Mouse (Mus musculus): ENCODE data around the gene Tnfaip8l3. TPM values are rescaled to one million over a fixed set of nuclear protein-coding genes. Genes with fewer than 3 reads are reported as not detected.

Tnfaip8l3 gene
- 1 to 10 TPM; 7.6 to 9.2 TPM for total RNA-seq (2021)

DNA sequence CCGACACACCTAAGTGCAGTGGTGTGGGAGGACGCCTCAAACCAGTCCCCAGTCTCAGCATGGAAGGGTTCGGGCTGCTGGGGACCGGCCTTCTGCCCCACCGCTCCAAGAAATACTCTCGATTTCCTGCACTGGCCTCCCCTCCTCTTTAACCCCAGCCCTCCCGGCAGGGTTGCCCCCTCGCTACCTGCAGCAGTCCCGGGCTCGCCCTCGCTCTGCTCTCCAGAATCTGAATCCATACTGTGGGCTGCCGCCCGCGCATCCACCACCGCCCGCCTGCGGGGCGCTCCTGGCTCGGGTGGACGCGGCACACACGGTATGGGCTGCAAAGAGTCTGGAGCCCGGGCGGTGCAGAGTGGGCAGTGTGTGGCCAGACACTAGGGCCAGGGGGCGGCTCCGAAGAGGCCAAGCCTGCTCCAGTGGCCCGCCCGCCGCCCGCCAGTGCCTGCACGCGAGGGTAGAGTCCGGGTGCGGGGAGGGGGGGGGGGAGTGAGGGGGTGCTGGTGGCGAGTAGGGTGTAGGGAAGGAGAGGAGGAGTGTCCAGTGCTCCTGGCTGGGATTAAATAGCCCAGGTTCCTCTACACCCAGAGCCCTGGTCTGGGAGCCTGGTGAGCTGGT lies at the start of gene Tnfaip8l3:
Gene Tnfaip8l3 (minus strand): TSS at position 357 of the 618 bp plus-strand sequence.
- peak in 1 of 2 experiments; percentile 21 for DNase-seq (ENCODE audit: low spot score in 2 of 2)
- intact Hi-C loops (cut with DNase I) = no loop called here

DNA sequence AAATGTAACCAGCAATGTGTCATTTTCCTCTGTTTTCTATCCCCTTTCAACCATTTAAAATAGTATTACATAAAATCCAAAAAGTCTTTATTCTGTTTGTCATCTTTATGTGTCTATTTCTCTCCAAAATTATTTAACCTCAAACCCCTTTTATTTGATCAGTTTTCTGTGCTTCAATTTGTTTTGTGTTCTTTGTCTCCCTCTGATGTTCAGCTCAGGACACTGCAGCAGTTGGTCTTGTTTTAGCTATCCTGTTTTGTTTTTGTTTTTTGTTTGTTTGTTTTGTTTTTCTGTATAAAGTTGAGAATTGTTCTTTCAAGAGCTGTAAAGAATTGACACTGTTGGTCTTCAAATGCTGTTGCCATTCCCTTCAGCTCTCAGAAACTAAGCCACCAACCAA lies 44.5 kb upstream of the Tnfaip8l3 start:
- peak; percentile 8 to 12 for DNase-seq (ENCODE audit: low spot score in 2 of 2)
- intact Hi-C loops (cut with DNase I) = loop anchor here (1.0 to 10.0 kb wide), 3 partner anchors 121 to 288 kb away; no protein-coding TSS in a partner anchor

DNA sequence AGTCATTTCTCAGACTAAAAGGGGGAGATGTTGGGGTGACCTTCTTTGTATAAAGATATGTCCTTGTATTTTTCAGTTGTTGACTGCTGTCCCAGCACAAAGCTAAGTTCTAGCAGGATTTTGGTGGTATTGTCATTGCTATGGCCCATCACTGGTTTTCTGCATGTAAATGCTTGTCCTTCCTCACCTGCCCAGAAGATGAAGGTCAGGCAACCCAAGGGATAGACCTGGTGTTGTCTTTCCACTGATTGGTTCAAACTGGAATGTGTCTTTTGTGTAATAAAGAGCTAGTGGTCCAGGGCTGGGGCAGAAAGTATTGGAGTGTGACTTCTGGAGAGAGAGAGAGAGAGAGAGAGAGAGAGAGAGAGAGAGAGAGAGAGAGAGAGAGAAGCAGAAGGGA lies 30.4 kb upstream of the Tnfaip8l3 start:
- no peak for DNase-seq (ENCODE audit: low spot score in 2 of 2)
- intact Hi-C loops (cut with DNase I) = no loop called here

DNA sequence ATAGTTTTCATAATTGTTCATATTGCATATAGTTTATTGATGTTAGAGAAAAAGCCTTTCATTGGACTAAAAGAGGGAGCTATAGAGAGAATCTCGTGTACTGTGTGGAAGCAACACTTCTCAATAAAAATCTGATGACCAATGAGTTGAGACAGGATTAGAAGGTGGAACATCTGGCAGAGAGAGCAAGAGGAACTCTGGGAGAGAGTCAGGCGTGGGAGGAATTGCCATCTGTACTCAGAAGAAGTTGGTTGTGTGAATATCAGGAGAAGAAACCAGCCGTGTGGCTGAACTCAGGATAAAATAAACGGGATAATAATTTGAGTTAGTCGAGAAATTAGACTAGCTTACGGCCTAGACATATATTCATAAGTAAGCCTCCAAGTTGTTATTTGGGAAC lies 28.9 kb upstream of the Tnfaip8l3 start:
- intact Hi-C loops (cut with DNase I) = no loop called here
- peak in 1 of 2 experiments; percentile 50 for DNase-seq (ENCODE audit: low spot score in 2 of 2)

DNA sequence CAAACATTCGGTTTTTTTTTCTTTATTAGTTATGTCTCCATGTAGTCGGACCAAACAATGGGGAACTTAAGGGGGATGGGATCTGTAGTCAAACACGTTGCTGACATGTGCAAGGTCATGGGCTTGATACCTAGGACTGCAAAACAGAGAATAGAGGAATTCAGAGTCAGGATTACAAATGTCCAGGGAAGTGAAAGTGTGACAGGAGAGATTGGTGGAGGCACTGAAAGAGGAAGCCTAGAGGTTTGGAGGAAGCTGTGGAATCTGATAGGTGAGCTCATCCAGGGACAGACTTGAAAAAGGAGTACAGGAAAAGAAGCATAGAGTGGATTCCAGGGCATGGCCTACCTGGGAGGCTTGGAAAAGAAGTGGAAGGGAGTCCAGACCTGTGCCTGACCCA lies 16.1 kb upstream of the Tnfaip8l3 start:
- intact Hi-C loops (cut with DNase I) = no loop called here
- no peak for DNase-seq (ENCODE audit: low spot score in 2 of 2)

DNA sequence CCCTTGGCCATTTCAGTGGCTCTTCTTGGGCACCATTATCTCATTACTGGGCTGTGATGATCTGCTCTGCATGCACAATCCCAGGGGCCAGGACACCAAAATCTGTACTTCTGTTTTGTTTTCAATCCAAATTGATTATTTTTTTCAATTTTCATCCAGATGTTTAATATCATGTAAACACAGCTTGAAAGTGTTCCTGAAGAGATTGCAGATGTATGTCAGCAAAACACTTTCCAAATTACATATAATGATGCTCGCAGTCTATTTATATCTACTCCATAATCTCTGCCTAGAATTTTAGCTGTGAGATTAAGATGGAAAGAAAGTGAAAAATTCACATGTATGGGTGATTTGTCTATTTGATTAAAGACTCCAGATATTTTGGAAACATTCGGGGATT lies 9.6 kb upstream of the Tnfaip8l3 start:
- intact Hi-C loops (cut with DNase I) = no loop called here

DNA sequence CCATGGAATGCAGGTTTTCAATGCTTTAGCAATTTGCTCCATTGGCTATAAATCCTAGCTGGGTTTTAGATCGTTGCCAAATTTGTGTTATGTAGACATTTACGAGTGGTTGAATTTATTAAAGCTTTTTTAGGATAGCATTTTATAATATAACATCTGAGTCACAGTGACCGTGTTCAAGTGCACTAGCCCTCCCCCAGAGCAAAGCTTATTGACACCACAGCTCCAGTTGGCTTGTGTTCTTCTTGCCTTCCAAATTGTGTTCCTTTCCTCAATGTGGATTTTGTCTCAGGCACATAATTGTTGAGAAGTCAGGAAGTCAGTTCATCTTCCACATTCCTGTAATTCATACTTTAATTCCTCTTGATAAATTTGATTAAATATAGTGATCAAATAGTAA lies 6.7 kb upstream of the Tnfaip8l3 start:
- no peak for DNase-seq (ENCODE audit: low spot score in 2 of 2)
- intact Hi-C loops (cut with DNase I) = no loop called here

More for the DNA sequence above, 9.6 kb upstream of the Tnfaip8l3 start:
- no peak for DNase-seq (ENCODE audit: low spot score in 2 of 2)

DNA sequence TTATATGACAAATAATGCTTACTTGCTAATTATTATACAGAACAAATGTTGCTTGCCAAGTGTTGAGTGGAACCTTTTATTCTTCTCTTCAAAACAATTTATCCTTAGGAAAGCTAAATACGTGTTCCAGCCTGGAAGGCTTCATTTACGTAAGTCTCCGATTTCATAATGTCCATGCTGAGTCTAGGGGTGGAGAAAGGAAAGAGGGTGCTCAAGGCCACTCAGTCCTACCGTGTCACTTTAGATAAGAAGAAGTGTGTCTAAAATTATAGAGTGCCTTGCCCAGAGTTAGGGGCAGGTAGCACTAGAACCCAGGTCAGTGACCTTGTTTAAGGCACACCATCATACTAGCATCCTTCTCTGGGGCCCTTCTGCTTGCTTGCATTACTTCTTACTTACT lies 5.5 kb upstream of the Tnfaip8l3 start:
- intact Hi-C loops (cut with DNase I) = no loop called here

DNA sequence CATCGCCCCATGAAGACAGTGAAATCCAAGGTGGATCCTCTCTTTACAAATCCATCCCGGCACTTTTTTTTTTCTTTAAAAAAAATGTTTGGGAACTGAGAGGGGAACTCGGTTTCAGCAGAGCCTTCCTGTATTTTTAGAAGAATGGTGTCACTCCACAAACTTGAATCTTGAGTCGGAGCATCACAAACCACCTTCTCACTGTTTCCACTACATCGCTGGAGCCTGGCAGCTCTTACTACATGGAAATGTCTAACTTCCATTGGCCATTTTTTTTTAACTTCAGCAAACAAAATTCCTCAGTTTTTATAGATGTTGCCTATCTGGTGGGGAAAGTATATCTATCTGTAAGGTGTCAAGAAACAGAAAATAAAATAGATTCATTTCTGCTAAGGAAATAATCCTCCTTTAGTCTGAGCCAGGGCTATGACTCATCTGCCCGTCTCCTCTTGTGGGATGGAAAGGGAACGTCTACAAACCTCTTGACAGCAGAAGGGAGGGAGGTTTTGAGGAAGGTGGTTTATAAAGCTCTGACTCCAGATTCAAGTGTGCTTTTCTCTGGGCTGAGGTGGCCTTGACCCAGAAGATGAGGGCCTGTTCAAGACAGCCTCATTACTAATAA lies 3.4 kb upstream of the Tnfaip8l3 start:
- intact Hi-C loops (cut with DNase I) = no loop called here
- DNase-seq (ENCODE audit: low spot score in 2 of 2) = peak in 1 of 2 experiments; percentile 67

More for the DNA sequence above, 5.5 kb upstream of the Tnfaip8l3 start:
- no peak for DNase-seq (ENCODE audit: low spot score in 2 of 2)

DNA sequence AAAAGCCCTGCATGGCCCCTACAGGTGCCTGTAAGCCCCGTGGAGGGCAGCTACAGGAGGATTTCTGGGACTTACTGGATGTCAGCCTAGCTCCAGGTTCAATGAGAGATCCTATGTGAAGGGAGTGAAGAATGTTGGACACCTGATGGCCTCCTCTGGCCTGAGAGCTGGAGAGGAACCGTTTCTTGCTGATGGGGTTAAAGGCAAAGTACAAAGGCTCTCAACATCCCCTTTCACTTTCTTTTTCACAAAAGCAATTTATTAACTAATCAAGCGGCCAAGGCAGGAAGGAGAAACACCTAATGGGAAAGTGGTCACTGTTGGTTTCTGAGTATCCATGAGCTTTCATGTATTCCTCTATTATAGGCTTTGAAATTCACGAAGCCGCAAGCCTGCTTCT lies 1.0 kb upstream of the Tnfaip8l3 start:
- intact Hi-C loops (cut with DNase I) = no loop called here
- no peak for DNase-seq (ENCODE audit: low spot score in 2 of 2)

DNA sequence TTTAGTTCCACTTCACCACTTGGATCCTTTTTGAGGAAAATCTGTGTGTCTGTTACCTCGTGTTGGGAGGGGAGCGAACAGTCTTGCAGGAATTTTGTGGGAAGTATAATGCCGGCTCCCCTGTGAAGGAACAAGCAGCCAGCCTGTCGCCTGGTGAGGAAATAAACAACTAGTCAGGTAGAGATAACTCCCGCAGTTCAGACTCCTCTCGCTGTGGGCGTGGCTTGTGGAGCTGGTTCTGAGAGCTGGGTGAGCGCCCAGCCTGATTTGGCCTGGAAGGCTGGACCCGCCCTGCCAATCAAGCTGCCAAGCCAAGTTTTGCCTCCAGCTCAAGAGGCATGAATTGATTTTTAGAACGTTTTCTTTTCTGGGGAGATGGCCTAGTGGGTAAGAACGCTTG lies 589 bp upstream of the Tnfaip8l3 start:
- DNase-seq (ENCODE audit: low spot score in 2 of 2) = peak; percentile 56 to 66
- intact Hi-C loops (cut with DNase I) = no loop called here

DNA sequence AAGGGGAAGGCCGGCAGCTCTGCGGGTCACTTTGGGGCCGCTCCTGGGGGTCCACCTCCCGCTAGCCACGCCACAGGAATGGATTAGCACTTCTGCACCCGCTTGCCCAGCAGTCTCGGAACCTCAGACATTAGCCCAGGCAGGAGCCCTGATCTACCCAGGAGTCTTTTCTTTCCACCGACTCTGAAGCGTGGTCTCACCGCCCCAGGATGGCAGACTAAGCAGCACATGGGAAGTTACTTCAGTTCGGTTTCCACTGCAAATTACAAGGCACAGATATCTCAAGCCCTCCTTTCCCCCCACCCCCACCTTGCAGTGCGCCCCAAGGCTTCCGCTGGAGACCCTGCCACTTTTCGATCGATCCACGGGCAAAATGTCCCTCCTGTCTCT lies 551 bp downstream of the Tnfaip8l3 start:
- no peak for DNase-seq (ENCODE audit: low spot score in 2 of 2)
- intact Hi-C loops (cut with DNase I) = no loop called here

DNA sequence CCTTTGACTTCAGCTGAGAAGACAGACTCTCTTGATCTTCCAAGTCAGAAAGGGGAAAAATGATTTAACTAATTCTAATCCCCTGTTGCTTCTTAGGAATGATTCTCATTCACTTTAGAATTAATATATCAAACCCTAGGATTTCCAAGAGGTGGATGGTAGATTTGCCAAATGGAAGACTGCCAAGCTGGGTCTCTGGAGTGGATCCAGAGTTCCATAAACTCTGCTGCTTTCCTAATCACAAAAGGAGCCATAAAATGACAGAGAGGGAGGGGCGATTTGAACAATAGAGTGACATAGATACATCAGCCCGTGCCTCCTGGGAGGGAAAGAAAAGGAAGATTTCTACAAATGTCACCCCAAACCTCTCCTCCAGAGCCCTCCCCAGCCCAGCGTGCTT lies 3.4 kb downstream of the Tnfaip8l3 start:
- no peak for DNase-seq (ENCODE audit: low spot score in 2 of 2)
- intact Hi-C loops (cut with DNase I) = no loop called here

DNA sequence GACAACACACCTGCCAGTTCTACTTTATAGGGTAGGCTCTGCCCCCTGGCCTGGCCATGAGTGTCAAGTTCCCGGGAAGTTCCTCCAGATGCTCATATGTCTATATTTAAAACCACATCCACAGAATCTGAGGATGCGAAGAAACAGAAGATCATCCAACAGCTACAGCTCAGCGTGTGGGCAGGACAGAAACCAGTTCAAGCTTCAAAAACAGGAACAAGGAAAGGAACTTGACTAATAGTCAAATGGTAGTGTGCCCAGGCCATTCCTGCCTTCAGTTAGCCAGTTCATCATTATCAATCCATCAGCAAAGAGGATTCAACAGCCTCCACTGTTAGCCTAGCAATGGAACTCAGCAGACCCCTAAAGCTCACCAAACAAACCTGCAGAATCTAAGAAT lies 4.5 kb downstream of the Tnfaip8l3 start:
- no peak for DNase-seq (ENCODE audit: low spot score in 2 of 2)
- intact Hi-C loops (cut with DNase I) = no loop called here

DNA sequence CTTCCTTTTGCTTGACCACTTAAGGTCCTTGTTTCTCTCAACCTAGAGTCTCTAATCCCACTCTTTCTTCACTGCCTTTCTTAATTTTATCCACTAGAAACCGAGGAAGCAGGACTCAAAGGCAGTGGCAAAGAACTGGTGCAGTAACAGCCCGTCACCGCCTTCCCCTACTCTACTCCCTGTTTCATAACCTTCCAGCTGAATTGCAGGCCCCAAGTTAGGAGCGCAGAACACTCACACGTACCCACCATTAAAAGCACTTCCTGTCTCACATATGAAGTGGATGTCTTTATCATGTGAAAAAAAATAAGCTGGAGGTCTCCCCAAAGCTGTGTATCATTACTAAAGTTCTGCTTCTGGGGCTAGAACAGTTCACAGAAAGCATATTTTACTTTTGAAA lies 6.5 kb downstream of the Tnfaip8l3 start:
- no peak for DNase-seq (ENCODE audit: low spot score in 2 of 2)
- intact Hi-C loops (cut with DNase I) = no loop called here

DNA sequence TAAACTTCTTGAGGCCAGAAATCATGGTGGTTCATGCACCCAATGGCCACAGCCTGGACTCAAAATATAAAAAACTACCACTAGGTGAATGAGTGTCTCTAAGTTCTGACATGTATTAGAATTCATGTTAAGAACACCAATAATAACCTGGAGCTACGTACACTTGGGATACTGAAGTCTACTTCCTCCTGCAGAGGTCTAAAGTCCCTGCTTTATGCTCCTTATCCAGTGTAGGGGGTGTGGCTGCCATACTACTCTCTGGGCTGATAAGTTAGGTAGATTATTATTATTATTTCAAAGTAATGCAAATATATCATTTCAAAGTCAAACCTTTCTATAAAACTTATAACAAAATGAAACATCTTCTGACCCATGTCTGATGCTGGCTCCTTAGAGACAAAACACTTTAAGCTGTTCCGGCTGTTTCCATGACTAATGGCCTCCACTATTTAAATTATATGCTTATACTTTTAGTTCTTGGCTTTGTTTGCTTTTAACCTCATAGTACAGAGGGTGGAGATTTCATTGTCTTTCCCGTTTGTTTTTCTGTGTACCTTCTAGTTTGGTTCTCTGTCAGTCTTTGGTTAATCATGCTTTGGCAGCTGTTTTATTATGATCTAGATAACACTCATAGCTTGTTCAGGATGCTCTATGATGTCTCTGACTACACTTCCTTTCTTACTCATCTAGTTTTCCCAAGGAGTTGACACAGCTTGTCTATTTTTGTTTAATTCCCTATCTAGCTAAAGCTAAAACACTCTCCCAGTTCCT lies 16.7 kb downstream of the Tnfaip8l3 start:
- intact Hi-C loops (cut with DNase I) = no loop called here
- no peak for DNase-seq (ENCODE audit: low spot score in 2 of 2)

DNA sequence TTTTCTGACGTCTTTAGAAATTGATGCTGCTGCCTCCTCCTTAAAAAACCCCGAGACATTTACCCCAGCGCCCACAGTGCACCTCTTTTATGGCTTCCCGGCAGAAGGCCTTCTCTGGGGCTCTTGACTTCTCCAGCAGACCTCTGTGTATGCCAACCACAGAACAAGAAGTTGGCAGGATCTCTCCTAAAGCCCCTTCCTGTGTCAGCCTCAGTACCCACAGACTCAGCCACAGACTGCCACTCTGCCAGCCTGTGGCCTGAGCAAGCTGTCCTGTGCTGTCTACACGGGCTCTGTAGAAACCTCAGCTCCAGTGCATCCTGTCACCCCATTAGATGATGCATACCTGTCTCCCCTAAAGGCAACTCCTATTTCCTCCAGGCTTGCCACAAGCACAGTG lies 19.2 kb downstream of the Tnfaip8l3 start:
- no peak for DNase-seq (ENCODE audit: low spot score in 2 of 2)
- intact Hi-C loops (cut with DNase I) = no loop called here

DNA sequence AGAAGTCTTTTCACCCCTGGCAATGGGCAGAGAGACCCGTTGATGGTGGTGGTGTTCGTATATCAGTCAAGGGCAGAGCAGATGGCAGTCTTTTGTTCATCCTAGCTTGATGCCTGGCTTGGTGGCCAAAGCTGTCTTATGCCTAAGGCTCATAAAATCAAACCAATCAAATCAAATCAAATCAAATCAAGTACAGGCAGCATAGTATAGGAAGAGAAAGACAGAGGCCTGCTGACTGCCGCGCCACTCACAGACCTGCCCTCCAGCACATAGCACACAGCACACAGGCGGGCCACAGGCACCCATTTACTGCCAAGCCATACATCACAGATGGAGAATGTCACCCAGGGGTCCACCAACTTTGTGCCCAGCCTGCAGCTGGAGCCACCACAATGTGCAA lies 25.1 kb downstream of the Tnfaip8l3 start:
- intact Hi-C loops (cut with DNase I) = no loop called here
- DNase-seq (ENCODE audit: low spot score in 2 of 2) = no peak

DNA sequence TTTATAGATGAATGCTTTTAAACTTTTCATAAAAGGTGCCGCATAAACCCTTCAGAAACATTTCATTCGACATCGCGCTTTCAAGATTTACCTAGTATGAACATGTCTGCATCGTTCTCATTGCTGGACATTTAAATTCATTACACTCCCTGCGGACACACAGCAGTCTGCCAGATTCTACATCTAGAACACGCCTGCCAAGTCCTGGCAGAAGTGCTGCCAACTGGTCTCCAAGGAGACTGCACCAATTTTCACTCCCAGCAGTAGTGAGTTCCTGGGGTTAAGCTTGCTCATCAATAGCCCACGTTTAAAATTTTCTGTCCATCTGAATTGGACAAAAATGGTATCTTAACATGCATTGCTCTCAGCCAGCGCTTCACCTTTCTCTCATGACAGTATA lies 30.5 kb downstream of the Tnfaip8l3 start:
- intact Hi-C loops (cut with DNase I) = no loop called here
- peak; percentile 37 to 54 for DNase-seq (ENCODE audit: low spot score in 2 of 2)

DNA sequence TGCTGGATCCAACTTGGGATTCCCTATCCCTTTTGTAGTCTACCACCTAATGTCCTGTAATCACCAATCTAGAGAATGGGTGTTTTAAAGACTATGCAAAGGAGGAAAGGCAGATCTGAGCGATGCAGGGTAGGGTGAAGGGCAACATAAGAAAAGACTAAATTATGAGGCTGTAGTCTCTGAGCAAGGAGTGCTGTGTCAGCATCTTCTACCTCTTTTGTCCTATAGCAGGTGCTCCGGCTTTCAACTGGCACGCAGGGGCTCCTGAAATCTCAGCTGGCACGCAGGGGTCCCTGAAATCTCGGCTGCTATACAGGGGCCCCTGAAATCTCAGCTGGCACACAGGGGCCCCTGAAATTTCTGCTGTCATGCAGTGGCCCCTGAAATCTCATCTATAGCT lies 33.5 kb downstream of the Tnfaip8l3 start:
- DNase-seq (ENCODE audit: low spot score in 2 of 2) = no peak
- intact Hi-C loops (cut with DNase I) = no loop called here

DNA sequence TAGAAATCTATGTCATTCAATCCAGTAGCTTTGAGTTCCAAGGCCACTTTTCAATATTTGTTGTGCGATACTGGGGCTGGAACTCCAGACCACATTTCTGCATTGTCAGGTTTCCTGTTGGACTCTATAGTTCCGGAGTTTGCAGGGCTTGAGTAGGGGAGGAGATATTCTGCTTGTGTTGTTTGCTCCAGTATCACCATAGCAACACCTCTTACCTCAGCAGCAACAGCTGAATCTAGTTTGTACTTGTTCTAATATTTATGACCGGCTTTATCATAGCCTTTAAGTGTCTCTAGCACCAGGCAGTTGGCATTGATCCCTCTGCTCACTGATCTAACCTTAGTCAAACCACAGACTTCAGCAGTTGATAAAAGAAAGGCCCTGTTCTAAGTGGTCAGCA lies 45.4 kb downstream of the Tnfaip8l3 start:
- no peak for DNase-seq (ENCODE audit: low spot score in 2 of 2)
- intact Hi-C loops (cut with DNase I) = no loop called here
